Mouse (Mus musculus) embryonic facial prominence, embryonic 11.5 days (tissue): ENCODE measurements around the gene Hps4. TPM values are rescaled to one million over a fixed set of nuclear protein-coding genes. Genes with fewer than 3 reads are reported as not detected.
A peak's percentile ranks its signal among the peaks of the same experiment; 100 is the strongest.

Source experiments
- ATAC-seq: fragments of 200-750 bp; cut with Nextera tagmentation; replicated peaks from 2 replicates; pipeline ENCODE4 v1.8.0; 2017; ENCODE audit warnings: low read depth; ENCODE audit not compliant: insufficient number of reproducible peaks, low FRiP score, low TSS enrichment
- DNase-seq: peaks from one replicate; pipeline ENCODE4 v3.0.0-alpha.2; 2015; ENCODE audit warnings: low spot score
- H3K27ac ChIP-seq: fragments of 300-500 bp; sonication (generic); replicated peaks from 2 replicates; pipeline ENCODE4 v1.5.1; 2014; ENCODE audit warnings: mild to moderate bottlenecking, low read depth, low read length, control low read depth
- H3K27me3 ChIP-seq: fragments of 300-500 bp; sonication (generic); 2 replicates; pipeline ENCODE4 v1.6.1; 2014; ENCODE audit warnings: mild to moderate bottlenecking, low read length, moderate library complexity, mixed read lengths; ENCODE audit not compliant: control insufficient read depth, insufficient read depth
- H3K36me3 ChIP-seq: fragments of 300-500 bp; sonication (generic); replicated peaks from 2 replicates; pipeline ENCODE4 v1.6.1; 2014; ENCODE audit warnings: low read depth, mild to moderate bottlenecking, low read length, moderate library complexity, mixed read lengths; ENCODE audit not compliant: control insufficient read depth, insufficient read depth
- H3K4me1 ChIP-seq: fragments of 300-500 bp; sonication (generic); 2 replicates; pipeline ENCODE4 v1.6.1; 2014; ENCODE audit warnings: low read length, mixed read lengths; ENCODE audit not compliant: control insufficient read depth, insufficient read depth
- H3K4me2 ChIP-seq: fragments of 300-500 bp; sonication (generic); 2 replicates; pipeline ENCODE4 v1.6.1; 2014; ENCODE audit warnings: low read depth, mild to moderate bottlenecking, control low read depth, low read length, moderate library complexity
- H3K4me3 ChIP-seq: fragments of 300-500 bp; sonication (generic); 2 replicates; pipeline ENCODE4 v1.5.1; 2014; ENCODE audit warnings: low read depth, low read length, control low read depth
- H3K9ac ChIP-seq: fragments of 300-500 bp; sonication (generic); replicated peaks from 2 replicates; pipeline ENCODE4 v1.6.1; 2014; ENCODE audit warnings: mild to moderate bottlenecking, control low read depth, low read length
- H3K9me3 ChIP-seq: fragments of 300-500 bp; sonication (generic); replicated peaks from 2 replicates; pipeline ENCODE4 v1.6.1; 2016; ENCODE audit warnings: mild to moderate bottlenecking, low read length, inconsistent platforms, mixed read lengths; ENCODE audit not compliant: control insufficient read depth
- WGBS: fragments of 180-500 bp; shearing (Covaris S2); extraction: QIAGEN DNeasy Blood & Tissue Kit; methylation state at CpG from one replicate; pipeline ENCODE4 v1.1.7; 2014; 5-methylcytosine and 5-hydroxymethylcytosine counted together
- polyA plus RNA-seq: library from polyadenylated mRNA; unstranded; fragments of >200 nt; fragmentation: Nextera tagmentation; extraction: Ambion mirVana; gene quantifications from 2 replicates; pipeline ENCODE4 v1.2.1, GENCODE M21; 2014

Gene Hps4
- polyA plus RNA-seq = 28.6 and 35.4 TPM in 2 replicates

- no peaks in the 10 kb centered on the region for H3K4me1 ChIP-seq
These were observed at the start of gene Hps4, which contains the start of gene Srrd for GRCm38 (mm10) chr5:112342463-112343204. Gene Hps4, plus strand, starts transcription at chr5:112343083. Gene Srrd, minus strand, starts transcription at chr5:112343040.

DNA sequence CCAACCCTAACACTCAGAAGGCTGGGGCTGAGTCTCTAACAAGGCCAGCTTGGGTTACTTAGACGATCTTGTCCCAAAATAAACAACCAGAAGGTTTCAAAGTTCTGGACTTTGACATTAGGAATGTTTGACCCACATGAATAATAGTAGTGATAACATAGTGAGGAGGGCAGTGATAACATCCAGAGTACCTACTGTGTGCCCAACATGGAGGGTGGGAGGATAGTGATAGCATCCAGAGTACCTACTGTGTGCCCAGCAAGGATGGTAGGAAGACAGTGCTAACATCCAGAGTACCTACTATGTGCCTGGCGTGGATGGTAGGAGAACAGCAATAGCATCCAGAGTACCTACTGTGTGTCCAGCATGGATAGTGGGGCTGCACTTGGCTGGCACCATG lies 49.1 kb upstream of the Hps4 start:
- WGBS = 76% methylated on average over 2 of the region's 2 CpGs
- Histone ChIP-seq H3K36me3 (no peaks in the 10 kb centered on the region), H3K27me3 (no peaks in the 10 kb centered on the region), H3K9me3 (no peaks in the 10 kb centered on the region), H3K27ac (no peak overlapping the region), H3K9ac (no peak overlapping the region), H3K4me1 (no peaks in the 10 kb centered on the region), H3K4me2 (no peak overlapping the region), H3K4me3 (no peak overlapping the region)
- DNase-seq (no peak), ATAC-seq (no peak)

More at GRCm38 (mm10) chr5:112342463-112343204, at the start of gene Hps4, which contains the start of gene Srrd:
- DNase-seq (peak; percentile 87), ATAC-seq (no peak)
- Histone ChIP-seq H3K4me3 (peak within 1 kb of the TSS; percentile 82), H3K4me2 (peak within 1 kb of the TSS; percentile 57), H3K9ac (peak within 1 kb of the TSS; percentile 77), H3K9me3 (no peaks in the 10 kb centered on the region), H3K27ac (no peak within 1 kb of the TSS), H3K36me3 (peaks cover 2% of the 10 kb centered on the region), H3K27me3 (no peaks in the 10 kb centered on the region)
- WGBS = 2% methylated on average over 57 of the region's 64 CpGs

DNA sequence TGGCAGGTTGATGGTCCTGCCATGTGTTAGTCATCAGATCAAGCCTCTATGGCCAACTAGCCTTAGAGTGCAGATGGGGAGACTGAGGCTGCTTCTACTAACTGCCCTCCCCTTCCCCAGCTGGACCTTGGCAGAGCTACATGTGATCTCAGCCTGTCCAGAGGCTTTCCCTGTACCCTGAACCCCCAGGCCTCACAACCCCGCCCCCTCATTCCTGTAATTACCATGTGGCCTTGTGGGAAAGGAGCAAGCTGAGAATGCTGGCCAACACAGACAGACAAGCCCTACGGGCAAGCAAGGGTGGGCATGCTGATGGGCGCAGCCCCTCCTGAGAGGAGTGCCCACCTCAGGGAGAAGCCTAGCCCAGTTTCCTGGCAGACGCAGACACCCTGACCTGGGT lies 48.2 kb upstream of the Hps4 start:
- Histone ChIP-seq H3K4me1 (no peaks in the 10 kb centered on the region), H3K36me3 (no peaks in the 10 kb centered on the region)
- DNase-seq = no peak

DNA sequence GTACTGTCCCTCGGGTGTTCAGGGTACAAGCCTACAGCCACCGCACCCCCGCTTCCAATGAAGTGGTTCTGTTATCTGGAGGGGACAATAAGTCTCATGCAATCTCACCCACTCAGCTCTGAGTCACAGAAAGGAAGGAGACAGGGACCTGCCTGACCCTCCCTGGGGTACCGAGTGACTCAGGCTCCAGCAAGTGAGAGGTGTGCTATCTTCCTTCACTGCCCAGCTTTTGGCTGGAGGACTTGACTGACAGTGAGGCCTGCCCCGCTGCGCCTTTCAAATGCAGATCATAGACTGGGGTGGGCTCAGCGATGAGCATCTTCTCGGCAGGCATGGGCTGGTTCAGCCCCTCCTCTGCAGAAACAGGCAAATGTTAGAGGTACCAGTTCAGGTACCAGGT lies 47.7 kb upstream of the Hps4 start:
- no peak overlapping the region for H3K9ac ChIP-seq
- 39% methylated on average over 8 of the region's 8 CpGs for WGBS
- no peak overlapping the region for H3K4me3 ChIP-seq
- ATAC-seq (no peak), DNase-seq (no peak)
- H3K36me3 ChIP-seq = no peaks in the 10 kb centered on the region
- H3K4me2 ChIP-seq = no peak overlapping the region
- H3K9me3 ChIP-seq = no peaks in the 10 kb centered on the region
- H3K4me1 ChIP-seq = no peaks in the 10 kb centered on the region
- H3K27me3 ChIP-seq = no peaks in the 10 kb centered on the region
- H3K27ac ChIP-seq = no peak overlapping the region

More for the DNA sequence above, 48.2 kb upstream of the Hps4 start:
- no peaks in the 10 kb centered on the region for H3K9me3 ChIP-seq
- H3K9ac ChIP-seq = no peak overlapping the region
- no peak overlapping the region for H3K27ac ChIP-seq
- no peak overlapping the region for H3K4me2 ChIP-seq
- H3K4me3 ChIP-seq = no peak overlapping the region
- no peaks in the 10 kb centered on the region for H3K27me3 ChIP-seq
- WGBS = 68% methylated on average over 4 of the region's 4 CpGs
- no peak for ATAC-seq

DNA sequence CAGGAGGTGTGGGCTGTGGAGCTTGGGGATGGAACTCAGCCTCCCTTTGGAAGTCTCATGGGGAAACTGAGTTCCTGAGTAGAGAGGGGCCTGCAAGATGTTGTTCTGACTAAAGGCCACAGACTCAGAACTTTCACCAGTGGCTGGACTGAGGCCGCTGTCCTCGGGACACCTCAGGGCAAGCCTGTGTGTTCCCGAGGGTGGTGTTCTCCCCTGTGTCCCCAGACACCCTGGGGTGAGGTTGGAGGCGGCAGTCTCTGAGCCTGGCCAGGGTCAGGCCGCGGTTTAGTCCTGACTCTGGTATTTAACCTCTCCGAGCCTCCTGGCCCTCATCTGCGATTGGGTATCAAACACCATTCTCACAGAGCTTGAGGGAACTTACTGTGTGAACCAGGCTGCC lies 47.3 kb upstream of the Hps4 start:
- WGBS = 53% methylated on average over 8 of the region's 8 CpGs
- Histone ChIP-seq H3K36me3 (no peaks in the 10 kb centered on the region), H3K4me1 (no peaks in the 10 kb centered on the region), H3K27ac (no peak overlapping the region), H3K9ac (no peak overlapping the region), H3K9me3 (no peaks in the 10 kb centered on the region), H3K4me3 (no peak overlapping the region), H3K27me3 (no peaks in the 10 kb centered on the region), H3K4me2 (no peak overlapping the region)
- ATAC-seq (no peak), DNase-seq (no peak)

GRCm38 (mm10) chr5:112296404-112297181 lies 46.3 kb upstream of the Hps4 start:
- Histone ChIP-seq H3K27ac (no peak overlapping the region), H3K27me3 (no peaks in the 10 kb centered on the region), H3K4me2 (no peak overlapping the region), H3K9ac (no peak overlapping the region), H3K4me3 (no peak overlapping the region), H3K4me1 (no peaks in the 10 kb centered on the region), H3K36me3 (no peaks in the 10 kb centered on the region), H3K9me3 (no peaks in the 10 kb centered on the region)
- DNase-seq = no peak
- no peak for ATAC-seq
- WGBS = 86% methylated on average over 6 of the region's 6 CpGs

- H3K9me3 ChIP-seq = no peaks in the 10 kb centered on the region
- H3K9ac ChIP-seq = no peak overlapping the region
- WGBS = 67% methylated on average over 2 of the region's 2 CpGs
- H3K27me3 ChIP-seq = no peaks in the 10 kb centered on the region
- no peaks in the 10 kb centered on the region for H3K4me1 ChIP-seq
- H3K4me2 ChIP-seq = no peak overlapping the region
- no peak for ATAC-seq
- H3K27ac ChIP-seq = no peak overlapping the region
- H3K36me3 ChIP-seq = no peaks in the 10 kb centered on the region
- DNase-seq = no peak
- H3K4me3 ChIP-seq = no peak overlapping the region
These were observed 45.6 kb upstream of the Hps4 start for GRCm38 (mm10) chr5:112297257-112297656.
